Mouse (Mus musculus) hindbrain, embryonic 16.5 days (tissue): Measurements from ENCODE around the gene Colca2. TPM values are rescaled to one million over a fixed set of nuclear protein-coding genes. Genes with fewer than 3 reads are reported as not detected.

Source experiments
- ATAC-seq: fragments of 200-750 bp; cut with Nextera tagmentation; 2 replicates; pipeline ENCODE4 v1.8.0; 2017; ENCODE audit warnings: moderate TSS enrichment, moderate library complexity
- H3K27ac ChIP-seq: fragments of 300-500 bp; sonication (generic); 2 replicates; pipeline ENCODE4 v1.5.1; 2014; ENCODE audit warnings: low read depth, mild to moderate bottlenecking, control low read depth, low read length, moderate library complexity
- H3K27me3 ChIP-seq: fragments of 300-500 bp; sonication (generic); replicated peaks from 2 replicates; pipeline ENCODE4 v1.6.1; 2014; ENCODE audit warnings: low read length; ENCODE audit not compliant: control insufficient read depth, insufficient read depth
- H3K36me3 ChIP-seq: fragments of 300-500 bp; sonication (generic); 2 replicates; pipeline ENCODE4 v1.6.1; 2014; ENCODE audit warnings: mild to moderate bottlenecking, low read length, moderate library complexity, mixed read lengths; ENCODE audit not compliant: control insufficient read depth, insufficient read depth
- H3K4me1 ChIP-seq: fragments of 300-500 bp; sonication (generic); 2 replicates; pipeline ENCODE4 v1.6.1; 2014; ENCODE audit warnings: low read depth, low read length; ENCODE audit not compliant: control insufficient read depth, insufficient read depth
- H3K4me2 ChIP-seq: fragments of 300-500 bp; sonication (generic); 2 replicates; pipeline ENCODE4 v1.6.1; 2014; ENCODE audit warnings: mild to moderate bottlenecking, low read length, control low read depth, moderate library complexity
- H3K4me3 ChIP-seq: fragments of 300-500 bp; sonication (generic); 2 replicates; pipeline ENCODE4 v1.5.1; 2014; ENCODE audit warnings: mild to moderate bottlenecking, low read length, control low read depth, moderate library complexity
- H3K9ac ChIP-seq: fragments of 300-500 bp; sonication (generic); 2 replicates; pipeline ENCODE4 v1.6.1; 2014; ENCODE audit warnings: low read depth, mild to moderate bottlenecking, control low read depth, low read length, moderate library complexity
- H3K9me3 ChIP-seq: fragments of 300-500 bp; sonication (generic); 2 replicates; pipeline ENCODE4 v1.6.1; 2014; ENCODE audit warnings: mild to moderate bottlenecking, low read length, moderate library complexity; ENCODE audit not compliant: control insufficient read depth
- WGBS: fragments of 180-500 bp; shearing (Covaris S2); extraction: QIAGEN DNeasy Blood & Tissue Kit; methylation state at CpG from one replicate; pipeline ENCODE4 v1.1.7; 2014; 5-methylcytosine and 5-hydroxymethylcytosine counted together
- polyA plus RNA-seq: library from polyadenylated mRNA; unstranded; fragments of >200 nt; fragmentation: Nextera tagmentation; extraction: Ambion mirVana; gene quantifications from 2 replicates; pipeline ENCODE4 v1.2.1, GENCODE M21; 2015

Colca2 gene
- polyA plus RNA-seq, 1 experiment from 2014 or later: 1.2 TPM

DNA sequence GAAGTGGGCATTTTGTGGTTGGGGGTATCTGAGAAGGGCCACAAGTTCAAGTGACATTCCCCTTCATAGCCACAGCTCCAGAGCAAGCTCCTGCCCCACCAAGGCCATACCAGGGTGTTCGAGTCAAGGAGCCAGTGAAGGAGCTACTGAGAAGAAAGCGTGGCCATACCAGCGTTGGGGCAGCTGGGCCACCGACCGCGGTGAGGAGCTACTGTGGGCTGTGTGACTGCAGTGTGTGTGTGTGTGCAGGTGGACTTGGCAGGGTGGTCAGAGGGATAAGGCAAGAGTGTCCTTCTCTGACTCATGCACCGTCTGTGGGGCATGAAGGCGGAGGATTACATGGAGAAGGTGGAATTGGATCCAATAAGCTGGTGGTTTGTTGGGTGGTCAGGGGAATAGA is 46.2 kb downstream of the Colca2 start:
- WGBS: 93% methylated on average over 8 of the region's 8 CpGs
- no peak overlapping the region for H3K4me2 ChIP-seq
- no peak for ATAC-seq
- no peaks in the 10 kb centered on the region for H3K36me3 ChIP-seq
- H3K27ac ChIP-seq: no peak overlapping the region
- H3K27me3 ChIP-seq: peaks cover 3% of the 10 kb centered on the region; the same call in 1 of the 2 replicates
- no peaks in the 10 kb centered on the region for H3K4me1 ChIP-seq
- H3K9me3 ChIP-seq: no peaks in the 10 kb centered on the region
- H3K9ac ChIP-seq: no peak overlapping the region
- no peak overlapping the region for H3K4me3 ChIP-seq

DNA sequence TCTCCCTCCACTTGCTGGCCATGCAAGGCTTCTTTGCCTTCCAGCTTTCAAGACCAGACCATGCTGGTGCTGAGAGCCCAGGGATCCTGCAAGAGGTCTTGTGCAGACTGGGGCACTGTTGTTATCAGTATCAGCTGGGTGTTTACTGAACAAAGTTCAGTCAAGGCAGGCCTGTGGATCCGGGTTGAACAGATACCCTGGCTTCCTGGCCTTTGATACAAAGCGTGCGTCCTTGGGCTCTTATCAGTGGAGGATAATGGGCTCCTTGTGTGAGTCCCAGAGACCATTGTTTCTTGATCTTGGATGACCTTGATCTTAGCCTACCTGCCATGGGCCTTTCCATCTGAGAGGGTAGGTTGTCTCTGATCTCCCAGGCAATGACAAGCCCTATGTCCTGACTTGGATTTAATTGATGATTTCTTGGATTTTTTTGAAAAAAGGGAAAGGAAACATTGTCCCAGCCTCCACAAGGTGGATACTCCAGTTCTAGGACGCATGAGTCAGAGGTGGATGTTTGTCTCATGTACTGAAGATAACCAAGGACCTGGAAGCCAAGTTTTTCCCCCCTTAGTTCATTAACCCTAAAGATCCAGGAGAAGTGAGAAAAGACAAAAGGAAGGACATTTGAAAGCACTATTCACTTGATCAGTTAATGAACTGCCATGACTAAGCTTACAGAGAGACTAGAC is 47.5 kb downstream of the Colca2 start:
- Histone ChIP-seq H3K9me3 (no peaks in the 10 kb centered on the region), H3K9ac (no peak overlapping the region), H3K4me2 (no peak overlapping the region), H3K27ac (no peak overlapping the region), H3K27me3 (peaks cover 3% of the 10 kb centered on the region; the same call in 1 of the 2 replicates), H3K4me3 (no peak overlapping the region), H3K4me1 (no peaks in the 10 kb centered on the region), H3K36me3 (no peaks in the 10 kb centered on the region)
- 87% methylated on average over 4 of the region's 4 CpGs for WGBS
- no peak for ATAC-seq

GRCm38 (mm10) chr9:51225636-51226166 is 52.7 kb downstream of the Colca2 start:
- ATAC-seq: no peak

More at GRCm38 (mm10) chr9:51225636-51226166, 52.7 kb downstream of the Colca2 start:
- H3K4me1 ChIP-seq: no peaks in the 10 kb centered on the region
- H3K36me3 ChIP-seq: no peaks in the 10 kb centered on the region
- H3K9ac ChIP-seq: no peak overlapping the region
- no peaks in the 10 kb centered on the region for H3K9me3 ChIP-seq
- H3K27me3 ChIP-seq: peaks cover 3% of the 10 kb centered on the region; the same call in 1 of the 2 replicates
- no peak overlapping the region for H3K4me2 ChIP-seq
- 82% methylated on average over 5 of the region's 5 CpGs for WGBS
- H3K4me3 ChIP-seq: no peak overlapping the region
- H3K27ac ChIP-seq: no peak overlapping the region

Other genes with a start within 250 kb of the Colca2 start
- gene Btg4, start 217.7 kb downstream of the Colca2 start, polyA plus RNA-seq: not detected in 2 replicates
- gene Layn, start 201.5 kb downstream of the Colca2 start, polyA plus RNA-seq: 2.5 and 2.6 TPM in 2 replicates
- gene 4833427G06Rik, start 176.5 kb downstream of the Colca2 start, polyA plus RNA-seq: 1.0 and 1.9 TPM in 2 replicates
- 0.02 and 0.03 TPM in 2 replicates for gene Gm32742, start 113.1 kb downstream of the Colca2 start, polyA plus RNA-seq
- gene Pou2af1, start 64.9 kb downstream of the Colca2 start, polyA plus RNA-seq: 0.11 and 0.30 TPM in 2 replicates
- gene 1810046K07Rik, start 50.3 kb upstream of the Colca2 start, polyA plus RNA-seq: not detected in 2 replicates